Mouse (Mus musculus) cerebellum, postnatal 4 days (tissue): ENCODE measurements at regions not wholly inside any gene's neighbourhood (a gene's known extent, or its start where the extent isn't known, plus 50 kb on each side); places are given as distances from the start of the nearest gene placed in this dataset.

Experiments used
- DNase-seq, 2 experiments: peaks; one replicate each; pipeline ENCODE4 v3.0.0; 2022; ENCODE audit warnings: low spot score in 2 of 2, mixed read lengths in 1 of 2

DNA sequence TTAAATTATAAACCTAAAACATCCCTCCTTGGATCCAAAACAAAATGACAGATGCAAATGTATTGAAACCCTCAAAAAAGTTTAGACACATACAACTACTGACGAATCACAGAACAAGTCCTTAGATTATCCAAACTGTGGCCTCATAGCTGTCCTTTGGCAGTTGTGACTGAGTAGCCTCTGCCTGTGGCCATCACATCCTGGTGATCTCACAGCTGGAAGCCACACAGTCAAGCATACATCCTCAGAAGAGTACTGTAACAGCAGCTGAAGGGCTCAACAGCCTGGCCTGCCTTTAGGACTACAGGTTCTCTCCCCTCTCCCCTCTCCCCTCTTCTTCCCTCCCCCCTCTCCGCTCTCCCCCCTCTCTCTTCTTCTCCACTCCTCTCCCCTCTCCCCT lies 80.0 kb upstream of the Thbs1 start:
- no peak for DNase-seq

DNA sequence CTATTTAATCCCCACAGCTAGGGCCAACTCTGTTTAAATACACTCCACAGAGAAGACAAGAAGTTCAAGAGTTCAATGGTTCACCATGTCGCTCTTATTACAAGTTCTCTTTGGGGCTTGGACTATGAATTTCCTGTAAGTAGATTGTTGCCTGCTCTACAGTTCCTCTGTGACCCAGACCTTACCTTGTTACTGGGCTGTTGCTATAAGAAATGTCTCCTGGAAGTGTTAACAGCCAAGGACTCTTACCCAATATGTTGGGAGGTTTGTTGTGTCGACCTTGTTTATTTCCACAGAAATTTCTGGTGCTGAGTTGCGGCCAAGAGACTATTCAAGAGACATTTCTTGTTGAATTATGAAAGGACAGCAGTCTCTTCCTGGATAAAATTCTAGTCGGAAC lies 78.3 kb upstream of the Thbs1 start:
- DNase-seq = no peak

DNA sequence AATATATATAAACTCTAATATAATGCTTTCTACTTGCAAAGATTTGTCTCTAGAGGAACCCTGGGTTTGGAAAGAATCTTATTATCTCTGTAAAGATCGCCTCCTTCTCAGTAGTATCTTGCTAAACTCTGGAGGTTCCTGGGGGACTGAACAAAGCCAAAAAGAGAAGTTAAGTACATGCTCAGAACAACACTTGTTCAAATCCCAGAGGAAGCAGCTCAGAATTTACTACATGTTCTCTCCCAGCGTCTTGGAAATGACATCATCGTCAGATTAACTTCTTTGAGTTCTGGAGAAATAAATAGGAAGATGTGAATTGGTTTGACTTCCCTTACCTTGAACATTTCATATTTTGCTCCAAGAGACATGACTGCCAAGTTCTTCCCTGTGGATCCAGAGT lies 77.7 kb upstream of the Thbs1 start:
- DNase-seq = no peak

DNA sequence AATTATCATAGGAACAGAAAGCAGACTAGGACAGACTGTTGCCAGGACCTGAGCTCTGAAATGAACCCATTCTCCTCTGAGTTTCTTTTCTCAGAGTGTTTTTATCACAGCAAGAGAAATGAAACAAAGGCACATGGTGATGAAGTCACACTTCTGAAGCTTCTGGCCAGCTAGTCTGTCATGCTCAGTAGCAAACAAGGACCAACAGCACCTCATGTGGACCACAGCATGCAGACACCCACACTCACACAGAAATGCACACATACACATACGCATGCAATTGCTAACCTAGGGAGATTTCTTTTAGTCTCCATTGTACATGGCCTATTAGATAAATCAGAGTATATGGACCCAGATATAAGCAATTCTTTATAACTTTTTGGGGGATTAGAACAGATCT lies 76.3 kb upstream of the Thbs1 start:
- DNase-seq = no peak

DNA sequence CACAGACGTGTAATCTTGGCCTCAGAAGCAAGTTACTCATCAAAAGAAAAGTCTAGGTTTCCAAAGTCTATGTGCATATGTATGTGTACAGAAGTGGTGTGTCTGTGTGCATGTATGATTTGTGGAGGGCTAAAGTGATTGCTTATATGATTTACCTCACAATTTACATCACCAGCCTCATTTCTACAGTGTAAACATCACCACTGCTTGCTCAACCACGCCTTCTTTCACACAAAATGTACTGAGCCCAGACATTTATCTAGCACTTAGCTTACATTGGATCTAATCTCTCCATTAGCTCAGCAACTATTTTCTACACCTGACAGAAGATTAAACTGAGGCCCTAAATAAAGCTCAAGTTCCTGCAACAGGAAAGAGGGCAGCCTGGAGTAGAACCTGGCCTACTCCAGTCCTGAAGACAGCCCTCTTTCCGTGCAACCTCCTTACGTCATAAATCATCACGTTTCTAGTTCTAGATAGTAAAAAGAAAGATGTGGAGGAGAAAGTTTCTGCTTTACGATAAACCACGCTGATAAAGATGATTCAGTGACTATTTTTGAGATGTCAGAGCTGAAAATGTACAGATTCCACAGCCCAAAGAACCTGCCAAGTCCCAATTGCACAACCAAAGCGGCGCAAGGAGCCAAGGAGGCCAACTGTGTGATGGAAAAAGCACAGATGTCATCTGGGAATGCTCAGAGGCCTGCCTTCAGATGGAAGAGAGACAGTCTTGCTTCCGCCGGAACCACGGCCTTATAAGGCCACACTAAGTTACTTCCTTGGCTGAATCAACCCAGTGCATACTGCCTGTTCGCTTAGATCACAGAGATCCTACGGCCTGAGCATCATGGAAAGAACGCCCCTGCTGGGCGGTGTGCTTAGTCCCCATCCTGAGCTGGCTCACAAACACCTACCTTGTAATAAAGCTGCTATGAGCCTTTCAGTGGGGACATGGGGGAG lies 72.5 kb upstream of the Thbs1 start:
- DNase-seq = no peak

DNA sequence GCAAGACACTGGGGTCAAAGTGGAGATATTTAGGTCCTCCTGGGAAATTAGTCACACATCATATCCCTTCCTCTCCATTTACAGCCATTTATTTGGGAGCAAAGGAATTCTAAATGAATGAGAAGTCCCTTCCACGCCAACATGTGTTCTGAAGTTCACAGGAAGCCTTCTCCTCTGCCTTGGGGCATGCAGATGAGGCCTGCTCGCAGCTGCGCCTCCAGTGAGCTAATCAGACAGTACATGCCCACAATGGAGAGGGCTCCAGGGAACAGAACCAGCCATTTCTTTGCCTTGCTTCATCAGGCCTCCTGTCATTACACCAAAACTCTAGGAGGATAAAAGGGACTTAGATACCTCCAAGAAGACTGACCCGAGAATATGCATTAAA lies 71.9 kb upstream of the Thbs1 start:
- no peak for DNase-seq

DNA sequence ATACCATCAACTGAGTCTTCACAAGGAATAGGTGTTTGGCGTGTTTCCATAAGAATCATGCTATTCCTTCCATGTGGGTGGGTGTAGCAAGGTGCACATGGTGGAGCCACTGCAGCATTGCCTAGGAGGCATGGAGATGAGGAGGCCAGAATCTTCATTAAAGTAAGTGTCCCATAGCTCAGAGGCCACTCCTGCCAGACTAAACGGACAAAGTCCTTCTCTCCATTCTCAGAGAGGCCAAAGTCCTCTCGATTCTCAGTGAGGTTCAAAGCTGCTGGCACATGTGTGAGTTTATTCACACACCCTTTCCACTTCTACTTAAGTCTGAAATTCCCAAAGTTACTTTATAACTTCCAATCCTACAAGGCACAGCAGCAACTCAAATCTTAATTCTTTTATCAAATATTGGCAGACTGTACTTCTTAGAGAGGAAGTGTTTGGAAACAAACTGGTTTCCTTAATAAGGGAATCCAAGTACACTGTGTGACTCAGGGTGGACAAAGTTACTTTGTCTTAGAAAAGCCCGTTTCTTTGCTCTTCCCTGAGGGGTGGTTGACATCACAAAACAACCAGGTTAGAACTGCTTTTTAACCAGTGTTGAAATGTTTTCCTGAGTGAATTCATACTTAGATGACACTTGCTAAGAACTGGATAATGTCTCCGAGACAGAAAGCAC lies 69.2 kb upstream of the Thbs1 start:
- no peak for DNase-seq

DNA sequence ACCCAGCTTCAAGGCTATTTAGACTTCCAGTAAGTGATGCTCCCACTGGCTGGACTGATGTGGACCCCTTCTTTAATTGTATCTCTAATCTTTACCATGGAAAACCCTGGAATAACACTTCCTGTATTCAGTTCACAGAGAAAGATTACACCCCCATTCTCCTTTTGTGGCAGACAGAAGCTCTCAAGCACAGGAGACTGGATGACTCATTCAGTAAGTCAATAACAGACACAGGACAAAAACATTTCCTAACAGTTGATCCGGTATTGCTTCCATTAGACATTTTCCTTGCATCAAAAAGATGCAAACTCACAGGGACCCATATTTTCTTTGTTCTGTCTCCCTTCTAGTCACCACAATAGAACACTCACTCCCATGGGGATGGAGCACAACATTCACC lies 67.0 kb upstream of the Thbs1 start:
- DNase-seq = no peak

DNA sequence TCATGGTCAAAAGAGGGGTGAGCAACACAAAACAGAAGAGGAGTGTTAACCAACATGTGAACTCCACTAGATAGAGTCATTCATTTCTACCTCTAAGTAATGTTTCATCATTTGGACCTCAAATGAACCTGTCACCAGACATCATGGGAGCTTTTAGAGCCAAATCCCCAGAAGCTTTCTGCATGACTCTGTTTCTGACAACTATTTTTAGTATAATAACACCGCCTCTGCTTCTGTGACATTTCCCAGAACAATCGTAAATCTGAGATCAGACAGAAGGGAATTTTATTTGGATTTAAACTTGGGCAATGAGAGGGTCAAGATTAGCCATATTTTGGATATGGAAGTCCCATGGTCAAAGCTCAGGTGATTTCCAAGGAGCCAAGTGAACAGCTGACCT lies 61.4 kb upstream of the Thbs1 start:
- no peak for DNase-seq

DNA sequence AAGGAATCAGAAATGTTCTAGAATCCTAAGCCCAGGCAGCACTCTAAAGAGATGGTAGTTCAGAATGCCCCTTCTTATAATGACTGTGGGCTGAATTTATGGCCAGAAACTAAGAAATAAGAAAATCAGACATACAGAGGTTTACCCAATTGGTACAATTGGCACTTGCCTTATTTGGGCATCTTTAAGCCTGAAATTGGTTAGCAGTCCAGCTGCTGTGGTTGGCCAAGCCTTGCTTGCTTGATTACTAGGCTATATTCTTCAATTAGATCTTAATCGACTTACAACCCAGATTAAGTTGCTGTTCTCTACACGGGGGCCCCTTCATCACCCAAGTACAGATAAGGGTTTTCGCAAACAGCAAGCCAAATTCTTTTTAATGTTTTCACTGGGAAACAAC lies 60.1 kb upstream of the Thbs1 start:
- no peak for DNase-seq

DNA sequence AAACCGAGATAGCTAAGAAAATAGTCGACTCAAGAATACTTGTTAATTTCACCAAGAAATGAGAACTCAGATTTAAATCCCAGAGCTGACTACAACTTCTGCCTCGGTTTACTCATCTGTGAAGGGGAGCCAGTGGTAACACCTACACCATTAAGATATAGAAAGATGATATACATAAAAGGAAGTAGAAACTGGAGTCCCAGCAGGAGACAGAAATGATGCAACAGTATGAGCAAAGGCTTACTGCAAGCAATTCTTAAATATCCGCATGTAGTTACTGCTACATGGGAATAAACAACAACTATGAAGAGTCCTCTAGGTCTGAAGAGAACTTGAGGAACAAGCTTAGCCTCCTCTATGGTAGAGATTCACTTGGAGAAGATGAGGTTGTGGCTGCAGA lies 58.2 kb upstream of the Thbs1 start:
- no peak for DNase-seq

DNA sequence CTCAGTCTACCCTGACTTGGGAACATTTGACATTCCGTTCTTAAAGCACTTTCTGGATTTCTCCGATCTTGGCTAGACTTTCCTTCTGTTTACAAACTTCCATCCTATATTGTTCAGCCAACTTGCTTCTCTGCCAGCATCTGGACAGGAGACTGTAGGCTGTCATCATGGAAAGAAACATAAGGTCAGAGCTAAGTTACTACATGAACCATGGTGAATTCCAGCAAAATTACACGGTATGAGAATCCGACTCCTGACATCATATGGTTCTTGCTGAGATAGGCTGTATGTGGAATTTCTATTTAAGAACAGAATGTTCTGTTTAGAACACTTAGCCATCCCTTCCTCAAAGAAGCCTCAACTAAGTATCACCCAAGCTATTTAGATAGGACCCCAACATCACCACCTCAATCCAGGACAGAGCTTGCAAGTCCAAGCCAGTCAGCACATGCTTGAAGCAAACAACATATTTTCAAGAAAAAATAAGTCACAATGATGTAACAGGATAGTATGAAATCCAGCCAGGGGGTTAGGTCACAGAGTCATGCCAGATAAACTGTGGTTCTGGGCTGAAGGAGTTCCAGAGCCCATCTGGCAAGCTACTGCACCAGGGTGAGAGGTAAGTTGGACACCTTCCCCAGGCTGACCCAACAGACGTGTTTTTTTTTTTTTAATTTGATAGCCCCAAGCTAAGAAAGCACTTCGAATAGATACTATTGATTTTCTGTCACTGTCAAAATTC lies 52.9 kb upstream of the Thbs1 start:
- no peak for DNase-seq

DNA sequence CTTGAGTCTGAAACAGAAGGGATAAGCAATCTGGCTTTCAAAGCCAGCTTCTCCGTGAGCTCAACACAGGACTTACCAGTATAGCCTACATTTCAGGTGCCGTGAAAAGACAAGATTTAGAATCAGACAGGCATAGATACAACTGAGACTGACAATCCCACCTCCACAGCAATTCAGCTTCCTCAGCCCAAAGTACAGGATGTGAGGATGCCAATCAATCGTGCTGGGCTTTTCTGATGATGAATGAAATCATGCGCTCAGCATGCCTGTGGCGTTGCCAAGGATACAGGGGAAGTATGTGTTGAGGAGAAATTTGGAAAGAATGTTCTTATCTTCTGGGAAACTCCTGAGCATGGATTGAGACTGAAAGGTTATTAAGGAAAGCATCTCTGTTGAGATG lies 50.4 kb upstream of the Thbs1 start:
- no peak for DNase-seq
